ENCODE assay signal across 11 mouse cellular contexts in genomic region chr9:43988981-43989860, GRCm38 (mm10). TPM values are rescaled to one million over a fixed set of nuclear protein-coding genes. Genes with fewer than 3 reads are reported as not detected.
DNase-seq lines count a peak whose midpoint lies in the region; ATAC-seq and TF ChIP-seq lines count a peak whose summit lies in the region.
"Had no signal": no experiment of that assay in that cellular context is flagged by ENCODE, and none has a peak within 500 bp of the region (broad histone marks: within the 10 kb centered on the region; RNA-seq: fewer than 3 reads in every experiment).

No protein-coding gene starts in this region.

- peak overlapping the region; percentile 29; the same call in 1 of the 2 replicates for H3K9ac ChIP-seq in ES-E14 (ENCODE audit: insufficient read depth, low read depth, low read length, poor library complexity, severe bottlenecking)
- no peak overlapping the region for H3K9ac ChIP-seq in midbrain, embryonic 16.5 days (ENCODE audit: low read depth, low read length)

- peak overlapping the region; percentile 22; the same call in 1 of the 2 replicates for H3K27ac ChIP-seq in ES-E14 (ENCODE audit: insufficient read depth, low read depth, low read length, poor library complexity, severe bottlenecking)
- no peak overlapping the region for H3K27ac ChIP-seq in midbrain, embryonic 16.5 days (ENCODE audit: low read length)

- H3K4me3 ChIP-seq in ES-E14 (ENCODE audit: insufficient read depth in 1 of 2, low read depth in 1 of 2, low read length in 2 of 2, poor library complexity in 1 of 2, severe bottlenecking in 1 of 2): no peak overlapping the region
- H3K4me3 ChIP-seq in midbrain, embryonic 16.5 days (ENCODE audit: low read depth, low read length): no peak overlapping the region
- H3K4me3 ChIP-seq: megakaryocyte, embryonic 14.5 days had no signal

- H3K27me3 ChIP-seq in midbrain, embryonic 16.5 days (ENCODE audit: control insufficient read depth, insufficient read depth, low read depth, low read length): no peaks in the 10 kb centered on the region

- DNase-seq in cerebellum, postnatal 10 days: peak; percentile 49
- DNase-seq in cerebellum, adult 18-20 months: no peak
- peak; percentile 29 for DNase-seq in kidney, postnatal 14 days
- DNase-seq in kidney, adult 18-20 months: no peak
- DNase-seq in ES-E14 (ENCODE audit: low read depth, low spot score): no peak
- DNase-seq in forelimb bud, embryonic 11.5 days (ENCODE audit: low read depth, low spot score): peak; percentile 24
- DNase-seq in urinary bladder, adult 2 months (ENCODE audit: low spot score): no peak
- DNase-seq: B cell, adult 2 months; layer of hippocampus, adult 9-11 months had no signal

- H3K9me3 ChIP-seq in ES-E14 (ENCODE audit: control insufficient read depth, insufficient read depth, low read depth, low read length): no peaks in the 10 kb centered on the region
- H3K9me3 ChIP-seq in midbrain, embryonic 16.5 days (replicated peaks; ENCODE audit: control insufficient read depth, low read length, poor library complexity, severe bottlenecking): no peaks in the 10 kb centered on the region

- peaks cover 7 to 27% of the 10 kb centered on the region in 2 experiments; a peak in 3 of 4 replicates for H3K4me1 ChIP-seq in ES-E14 (ENCODE audit: control insufficient read depth in 2 of 2, insufficient read depth in 2 of 2, low read length in 2 of 2, poor library complexity in 1 of 2)
- peaks cover 2% of the 10 kb centered on the region; the same call in 1 of the 2 replicates for H3K4me1 ChIP-seq in midbrain, embryonic 16.5 days (ENCODE audit: control insufficient read depth, insufficient read depth, low read length)

- no peaks in the 10 kb centered on the region for H3K36me3 ChIP-seq in ES-E14 (ENCODE audit: control insufficient read depth, insufficient read depth, low read length, poor library complexity, severe bottlenecking)
- H3K36me3 ChIP-seq in midbrain, embryonic 16.5 days (ENCODE audit: control insufficient read depth, insufficient read depth, low read length): no peaks in the 10 kb centered on the region

- ATAC-seq in midbrain, embryonic 16.5 days: no peak

- H3K4me2 ChIP-seq in midbrain, embryonic 16.5 days (ENCODE audit: low read length): no peak overlapping the region

- 48% methylated on average over 13 of the region's 13 CpGs for WGBS in midbrain, embryonic 16.5 days

- in situ Hi-C loops in ES-E14 (cut with MboI; ENCODE audit: low sequenced_read_pairs in 2 of 2, unreplicated experiment in 2 of 2): no loop called here

TF ChIP-seq in ES-E14, 5 proteins besides CTCF, POLR2A, EP300 and RAD21:
- peak; percentile 89 for TF ChIP-seq MAFK (IDR thresholded peaks at IDR 0.05; ENCODE audit: insufficient read depth, low read depth, low read length)
- TF ChIP-seq HCFC1 (IDR thresholded peaks at IDR 0.05; ENCODE audit: borderline replicate concordance, insufficient read depth, low read length): no peak
- no peak for TF ChIP-seq ZC3H11A (IDR thresholded peaks at IDR 0.05; ENCODE audit: borderline replicate concordance, low read depth, low read length)
- TF ChIP-seq CHD2 (IDR thresholded peaks at IDR 0.05; ENCODE audit: low read depth, low read length): no peak

RNA-seq across cellular contexts. Expression of gene Thy1, which starts 54.0 kb away (rescaled TPM):
- 10.2 and 15.8 TPM in 2 replicates for total RNA-seq in ES-E14 (2012; rRNA removed)
- 93.6 and 128 TPM in 2 replicates for polyA plus RNA-seq in urinary bladder, adult 2 months (2012; rRNA removed)
- polyA plus RNA-seq in midbrain, embryonic 16.5 days (2015; fragmentation: Nextera tagmentation; extraction: Ambion mirVana): 2.9 and 6.4 TPM in 2 replicates

Comparison
In these comparisons a context has a peak if more than half of its experiments do, and no peak if none do; other contexts are left out.
1. DNase-seq: peak in cerebellum, postnatal 10 days (2 of 2), kidney, postnatal 14 days (single experiment) and forelimb bud, embryonic 11.5 days (single experiment); none in cerebellum, adult 18-20 months (0 of 2), kidney, adult 18-20 months (single experiment), ES-E14 (single experiment) and urinary bladder, adult 2 months (single experiment).
2. RNA of gene Thy1, which starts 54.0 kb away (polyA plus RNA-seq): 93.6 to 128 TPM in urinary bladder, adult 2 months; 2.9 to 6.4 TPM in midbrain, embryonic 16.5 days; every median in the first group is over 10 times any median in the second.